In the genomic region with DNA sequence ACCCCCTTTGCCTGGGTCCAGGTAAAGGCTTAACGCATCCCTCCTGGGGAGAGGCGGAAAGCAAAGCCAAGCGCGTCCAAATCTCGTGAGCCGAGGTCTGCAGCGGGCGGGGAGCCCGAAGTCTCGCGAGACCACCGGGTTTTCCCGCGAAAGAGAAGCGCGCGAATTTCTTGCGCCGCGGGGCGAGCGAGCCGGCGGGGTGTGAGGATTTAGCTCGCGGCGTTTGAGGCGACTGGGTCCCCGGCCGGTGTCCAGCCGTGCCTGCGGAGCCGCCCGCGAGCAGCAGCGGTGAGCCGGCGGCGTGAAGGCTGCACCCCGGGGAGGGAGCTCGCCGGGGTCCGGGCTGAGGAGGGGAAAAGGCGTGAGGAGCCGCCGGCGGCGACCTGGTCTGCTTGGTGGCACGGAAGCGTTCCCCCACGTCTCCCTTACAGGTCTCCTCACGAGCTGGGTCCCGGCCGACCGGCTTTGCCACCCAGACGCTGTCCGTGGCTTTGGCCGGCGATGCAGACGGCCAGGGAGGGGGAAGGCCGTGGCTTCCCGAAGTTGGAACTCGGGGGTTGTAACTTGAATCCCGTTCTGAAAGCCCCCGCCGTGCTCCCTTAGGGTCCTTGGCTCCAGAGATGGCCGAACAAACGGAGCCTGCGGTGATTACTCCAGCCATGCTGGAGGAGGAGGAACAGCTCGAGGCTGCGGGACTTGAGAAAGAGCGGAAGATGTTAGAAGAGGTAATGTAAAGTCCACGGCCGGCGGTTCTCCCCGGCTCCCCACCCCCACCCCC, we compare ENCODE assay signal across 8 mouse cellular contexts. TPM values are rescaled to one million over a fixed set of nuclear protein-coding genes. Genes with fewer than 3 reads are reported as not detected.
A peak's percentile ranks its signal among the peaks of the same experiment; 100 is the strongest.
DNase-seq lines count a peak whose midpoint lies in the region; ATAC-seq and TF ChIP-seq lines count a peak whose summit lies in the region.

A gene (plus strand): TSS at position 128 of the 778 bp plus-strand sequence.

- no peak for TF ChIP-seq CTCF in lung, postnatal 0 days (IDR thresholded peaks at IDR 0.05)

- TF ChIP-seq EP300 in lung, postnatal 0 days (IDR thresholded peaks at IDR 0.05), result no peak

- peak within 1 kb of the TSS; percentile 48; the same call in 1 of the 2 replicates for H3K27ac ChIP-seq in hindbrain, embryonic 11.5 days (ENCODE audit: low read depth, low read length)
- H3K27ac ChIP-seq in lung, postnatal 0 days (ENCODE audit: low read length), result 0 out of 2 replicates have a peak within 1 kb of the TSS, but pooled peaks have one; percentile 47

- peak within 1 kb of the TSS; percentile 79 for H3K4me2 ChIP-seq in hindbrain, embryonic 11.5 days (replicated peaks; ENCODE audit: low read depth, low read length)
- H3K4me2 ChIP-seq in lung, postnatal 0 days (replicated peaks; ENCODE audit: low read depth, low read length), result peak within 1 kb of the TSS; percentile 99

- H3K36me3 ChIP-seq in hindbrain, embryonic 11.5 days (ENCODE audit: control insufficient read depth, insufficient read depth, low read length), result no peaks in the 10 kb centered on the region
- H3K36me3 ChIP-seq in lung, postnatal 0 days (ENCODE audit: insufficient read depth, low read length), result no peaks in the 10 kb centered on the region

- no peaks in the 10 kb centered on the region for H3K27me3 ChIP-seq in hindbrain, embryonic 11.5 days (ENCODE audit: control insufficient read depth, insufficient read depth, low read length)
- H3K27me3 ChIP-seq in lung, postnatal 0 days (replicated peaks; ENCODE audit: insufficient read depth, low read length), result no peaks in the 10 kb centered on the region

- H3K4me3 ChIP-seq in hindbrain, embryonic 11.5 days (ENCODE audit: low read depth, low read length), result peak within 1 kb of the TSS; percentile 74
- peak within 1 kb of the TSS; percentile 73 for H3K4me3 ChIP-seq in lung, postnatal 0 days (ENCODE audit: low read depth, low read length)

- ATAC-seq in frontal cortex, adult (ENCODE audit: low TSS enrichment), result peak; percentile 89
- ATAC-seq in hindbrain, embryonic 11.5 days (ENCODE audit: low FRiP score), result peak; percentile 92
- peak; percentile 94 for ATAC-seq in lung, postnatal 0 days

- no peaks in the 10 kb centered on the region; the same call in 1 of the 2 replicates for H3K4me1 ChIP-seq in hindbrain, embryonic 11.5 days (replicated peaks; ENCODE audit: control insufficient read depth, insufficient read depth, low read length)
- H3K4me1 ChIP-seq in lung, postnatal 0 days (ENCODE audit: insufficient read depth, low read depth, low read length), result no peaks in the 10 kb centered on the region

- no peaks in the 10 kb centered on the region for H3K9me3 ChIP-seq in hindbrain, embryonic 11.5 days (ENCODE audit: control insufficient read depth, low read length)
- H3K9me3 ChIP-seq in lung, postnatal 0 days (ENCODE audit: low read length), result no peaks in the 10 kb centered on the region

- 0% methylated on average over 75 of the region's 76 CpGs for WGBS in hindbrain, embryonic 11.5 days
- WGBS in lung, postnatal 0 days, result under 1% methylated on average over 65 of the region's 76 CpGs

- peak; percentile 88 for DNase-seq in Muller cell, postnatal 12 days (ENCODE audit: inconsistent ontology term)
- peak; percentile 79 for DNase-seq in cerebellum, adult 9-10 months
- DNase-seq in hindbrain, embryonic 11.5 days (ENCODE audit: low spot score), result peak; percentile 95
- DNase-seq in layer of hippocampus, adult 9-11 months, result peak; percentile 57
- DNase-seq in lung, postnatal 0 days (ENCODE audit: low spot score), result peak; percentile 94
- DNase-seq in ovary, postnatal 10 days (ENCODE audit: low spot score), result peak; percentile 86
- DNase-seq in thymus, postnatal 0 days (ENCODE audit: low spot score), result peak; percentile 93

- H3K9ac ChIP-seq in hindbrain, embryonic 11.5 days (ENCODE audit: low read depth, low read length), result peak within 1 kb of the TSS; percentile 82
- H3K9ac ChIP-seq in lung, postnatal 0 days (replicated peaks; ENCODE audit: low read depth), result peak within 1 kb of the TSS; percentile 64

RNA-seq across cellular contexts. Expression of the gene that starts here (rescaled TPM):
- polyA plus RNA-seq in hindbrain, embryonic 11.5 days (2014; fragmentation: Nextera tagmentation; extraction: Ambion mirVana), result 59.9 and 62.5 TPM in 2 replicates
- polyA plus RNA-seq in lung, postnatal 0 days (2015; fragmentation: Nextera tagmentation; extraction: Ambion mirVana), result 5.1 and 5.2 TPM in 2 replicates
- polyA plus RNA-seq in thymus, postnatal 0 days (2015; fragmentation: Nextera tagmentation; extraction: Ambion mirVana), result 56.6 and 70.6 TPM in 2 replicates

Comparison
In these comparisons a context has a peak if more than half of its experiments do, and no peak if none do; other contexts are left out.
1. Peak in every context shown above with its lines: DNase-seq, ATAC-seq, H3K4me3 ChIP-seq and H3K27ac ChIP-seq.